Mouse (Mus musculus): ENCODE data around the gene Pkp1. TPM values are rescaled to one million over a fixed set of nuclear protein-coding genes. Genes with fewer than 3 reads are reported as not detected.

The Pkp1 gene
- polyA plus RNA-seq, 1 experiment from 2014 or later, result 0.43 TPM

DNA sequence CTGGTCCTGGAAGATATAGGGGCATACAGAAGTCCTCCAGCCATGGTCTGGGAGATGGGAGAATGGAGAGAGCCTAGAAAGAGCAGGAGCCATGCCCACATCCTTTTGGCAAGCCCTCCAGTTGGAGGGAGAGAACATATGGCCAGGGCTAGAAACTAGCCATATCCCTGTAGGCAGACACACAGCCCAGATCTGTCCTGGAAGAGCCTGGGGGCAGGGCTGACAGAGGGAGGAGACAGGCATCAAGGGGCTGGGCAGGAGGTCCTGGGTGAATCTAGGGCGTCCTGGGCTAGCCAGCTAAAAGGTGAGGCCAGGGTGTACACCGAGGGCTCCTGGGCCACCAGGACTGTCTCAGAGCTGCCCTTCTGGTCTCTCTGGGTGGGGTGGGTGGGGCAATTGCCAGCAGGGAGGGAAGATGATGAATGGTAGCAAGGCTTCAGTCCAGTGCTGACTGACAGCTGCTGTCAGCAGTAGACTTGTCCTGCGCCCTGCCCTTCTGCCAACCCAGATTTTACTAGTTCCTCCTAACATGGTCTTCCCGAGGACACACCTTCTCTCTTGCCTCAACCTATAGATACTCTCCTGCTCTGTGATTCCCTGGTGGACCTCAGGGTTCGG lies 5.5 kb upstream of the Pkp1 start:
- DNase-seq (ENCODE audit: low spot score) (no peak), ATAC-seq (replicated peaks; ENCODE audit: insufficient number of reproducible peaks, low FRiP score, low TSS enrichment, low read depth) (no peak)
- Histone ChIP-seq H3K4me1 (ENCODE audit: control insufficient read depth, insufficient read depth, low read length) (no peaks in the 10 kb centered on the region), H3K27me3 (ENCODE audit: control insufficient read depth, insufficient read depth, low read length) (peaks cover 16% of the 10 kb centered on the region), H3K36me3 (replicated peaks; ENCODE audit: control insufficient read depth, insufficient read depth, low read depth, low read length) (no peaks in the 10 kb centered on the region), H3K4me3 (ENCODE audit: low read depth, low read length) (no peak overlapping the region), H3K9me3 (replicated peaks; ENCODE audit: control insufficient read depth, low read length) (no peaks in the 10 kb centered on the region), H3K9ac (replicated peaks; ENCODE audit: low read length) (no peak overlapping the region), H3K27ac (replicated peaks; ENCODE audit: low read depth, low read length) (no peak overlapping the region), H3K4me2 (ENCODE audit: low read depth, low read length) (no peak overlapping the region)
- 69% methylated on average over 5 of the region's 5 CpGs for WGBS

DNA sequence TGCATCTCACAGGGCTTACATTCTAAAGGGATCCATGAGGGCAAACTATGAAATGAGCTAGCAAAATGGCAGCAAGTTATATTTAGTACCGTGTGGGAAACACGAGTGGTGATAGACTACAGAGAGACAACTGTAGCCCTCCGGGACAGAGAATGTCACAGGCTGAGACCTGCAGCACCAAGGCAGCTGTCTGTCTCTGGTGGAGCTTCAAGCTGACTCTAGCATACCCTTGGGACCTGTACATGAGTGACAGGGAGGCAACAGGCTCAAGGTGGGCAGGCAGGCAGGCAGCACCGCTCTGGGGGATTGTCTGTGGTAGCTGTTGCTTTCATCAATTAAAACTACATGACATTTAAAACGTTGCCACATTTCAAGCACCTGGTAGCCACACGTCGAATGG lies 4.2 kb upstream of the Pkp1 start:
- no peaks in the 10 kb centered on the region for H3K9me3 ChIP-seq (replicated peaks; ENCODE audit: control insufficient read depth, low read length)
- no peak overlapping the region for H3K27ac ChIP-seq (replicated peaks; ENCODE audit: low read depth, low read length)
- H3K27me3 ChIP-seq (ENCODE audit: control insufficient read depth, insufficient read depth, low read length), result peaks cover 29% of the 10 kb centered on the region
- WGBS, result 82% methylated on average over 7 of the region's 7 CpGs
- ATAC-seq (replicated peaks; ENCODE audit: insufficient number of reproducible peaks, low FRiP score, low TSS enrichment, low read depth), result no peak
- H3K4me1 ChIP-seq (ENCODE audit: control insufficient read depth, insufficient read depth, low read length), result 0 out of 2 replicates have a peak, but pooled peaks cover 2% of the 10 kb centered on the region
- H3K9ac ChIP-seq (replicated peaks; ENCODE audit: low read length), result no peak overlapping the region
- no peaks in the 10 kb centered on the region for H3K36me3 ChIP-seq (replicated peaks; ENCODE audit: control insufficient read depth, insufficient read depth, low read depth, low read length)
- H3K4me3 ChIP-seq (ENCODE audit: low read depth, low read length), result no peak overlapping the region
- DNase-seq (ENCODE audit: low spot score), result no peak
- H3K4me2 ChIP-seq (ENCODE audit: low read depth, low read length), result no peak overlapping the region

- H3K4me2 ChIP-seq (ENCODE audit: low read depth, low read length), result no peak overlapping the region
- no peak overlapping the region for H3K4me3 ChIP-seq (ENCODE audit: low read depth, low read length)
- no peaks in the 10 kb centered on the region for H3K36me3 ChIP-seq (replicated peaks; ENCODE audit: control insufficient read depth, insufficient read depth, low read depth, low read length)
- 4% methylated on average over 5 of the region's 5 CpGs for WGBS
- H3K27me3 ChIP-seq (ENCODE audit: control insufficient read depth, insufficient read depth, low read length), result peaks cover 54% of the 10 kb centered on the region
- ATAC-seq (replicated peaks; ENCODE audit: insufficient number of reproducible peaks, low FRiP score, low TSS enrichment, low read depth) (no peak), DNase-seq (ENCODE audit: low spot score) (no peak)
- H3K4me1 ChIP-seq (ENCODE audit: control insufficient read depth, insufficient read depth, low read length), result 0 out of 2 replicates have a peak, but pooled peaks cover 2% of the 10 kb centered on the region
- no peak overlapping the region for H3K9ac ChIP-seq (replicated peaks; ENCODE audit: low read length)
- no peaks in the 10 kb centered on the region for H3K9me3 ChIP-seq (replicated peaks; ENCODE audit: control insufficient read depth, low read length)
- no peak overlapping the region for H3K27ac ChIP-seq (replicated peaks; ENCODE audit: low read depth, low read length)
Observed at GRCm38 (mm10) chr1:135917206-135917605, 1.8 kb downstream of the Pkp1 start.

DNA sequence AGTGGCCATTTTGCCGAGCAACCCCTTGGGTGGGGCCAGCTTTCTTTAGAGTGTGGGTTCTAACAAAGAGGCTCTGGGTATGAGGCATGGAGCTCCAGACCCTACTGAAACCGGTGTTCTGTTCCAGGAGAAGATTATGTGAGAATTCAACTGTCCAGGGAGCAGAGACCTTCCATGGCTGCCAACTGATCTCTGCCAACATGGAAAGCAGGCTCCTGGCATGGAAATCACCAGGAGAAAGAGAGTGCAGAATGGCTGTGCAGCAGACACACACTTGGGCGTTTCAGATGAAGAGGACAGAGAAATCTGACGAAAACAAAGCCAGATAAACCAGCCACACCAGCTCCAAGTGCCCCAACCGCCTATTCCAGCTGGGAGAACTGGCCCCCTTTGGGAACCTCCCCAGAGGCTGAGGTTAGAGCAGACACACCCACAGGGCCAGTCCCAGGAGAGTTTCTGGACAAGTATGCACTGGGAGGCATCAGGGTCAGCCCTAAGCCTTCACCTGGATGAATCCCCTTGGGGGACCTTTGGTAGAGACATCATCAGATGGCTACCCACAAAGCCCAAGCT lies 2.4 kb downstream of the Pkp1 start:
- peaks cover 50% of the 10 kb centered on the region for H3K27me3 ChIP-seq (ENCODE audit: control insufficient read depth, insufficient read depth, low read length)
- H3K9me3 ChIP-seq (replicated peaks; ENCODE audit: control insufficient read depth, low read length), result no peaks in the 10 kb centered on the region
- no peak overlapping the region for H3K9ac ChIP-seq (replicated peaks; ENCODE audit: low read length)
- no peaks in the 10 kb centered on the region for H3K36me3 ChIP-seq (replicated peaks; ENCODE audit: control insufficient read depth, insufficient read depth, low read depth, low read length)
- H3K4me2 ChIP-seq (ENCODE audit: low read depth, low read length), result no peak overlapping the region
- ATAC-seq (replicated peaks; ENCODE audit: insufficient number of reproducible peaks, low FRiP score, low TSS enrichment, low read depth) (no peak), DNase-seq (ENCODE audit: low spot score) (no peak)
- no peak overlapping the region for H3K4me3 ChIP-seq (ENCODE audit: low read depth, low read length)
- H3K4me1 ChIP-seq (ENCODE audit: control insufficient read depth, insufficient read depth, low read length), result 0 out of 2 replicates have a peak, but pooled peaks cover 2% of the 10 kb centered on the region
- 29% methylated on average over 5 of the region's 5 CpGs for WGBS
- no peak overlapping the region for H3K27ac ChIP-seq (replicated peaks; ENCODE audit: low read depth, low read length)

DNA sequence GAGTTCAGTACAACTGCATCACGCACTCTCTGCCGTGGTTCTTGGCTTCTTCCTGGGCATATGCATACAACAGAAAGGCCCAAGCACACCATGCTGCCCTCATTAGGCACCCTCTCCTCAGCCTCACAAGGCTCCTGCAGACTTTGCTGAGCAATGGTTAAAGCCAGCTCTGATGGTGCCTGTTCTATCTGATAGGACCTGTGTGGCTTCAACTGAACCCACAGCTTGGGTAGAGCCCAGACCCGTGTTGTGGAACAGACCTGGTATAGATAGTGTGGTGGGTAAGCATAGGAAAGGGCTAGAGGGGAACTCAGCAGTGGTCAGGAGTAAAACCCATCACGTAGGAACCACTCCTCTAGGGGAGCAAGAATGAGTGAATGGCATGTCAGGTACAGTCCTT lies 5.3 kb downstream of the Pkp1 start:
- Histone ChIP-seq H3K27me3 (ENCODE audit: control insufficient read depth, insufficient read depth, low read length) (peaks cover 30% of the 10 kb centered on the region), H3K4me3 (ENCODE audit: low read depth, low read length) (no peak overlapping the region), H3K9me3 (replicated peaks; ENCODE audit: control insufficient read depth, low read length) (no peaks in the 10 kb centered on the region), H3K9ac (replicated peaks; ENCODE audit: low read length) (no peak overlapping the region), H3K4me1 (ENCODE audit: control insufficient read depth, insufficient read depth, low read length) (no peaks in the 10 kb centered on the region; the same call in 1 of the 2 replicates), H3K27ac (replicated peaks; ENCODE audit: low read depth, low read length) (no peak overlapping the region), H3K36me3 (replicated peaks; ENCODE audit: control insufficient read depth, insufficient read depth, low read depth, low read length) (no peaks in the 10 kb centered on the region), H3K4me2 (ENCODE audit: low read depth, low read length) (no peak overlapping the region)
- WGBS, result 73% methylated on average over 4 of the region's 4 CpGs
- ATAC-seq (replicated peaks; ENCODE audit: insufficient number of reproducible peaks, low FRiP score, low TSS enrichment, low read depth) (no peak), DNase-seq (ENCODE audit: low spot score) (no peak)

GRCm38 (mm10) chr1:135909381-135909780 lies 9.6 kb downstream of the Pkp1 start:
- Histone ChIP-seq H3K4me3 (ENCODE audit: low read depth, low read length) (no peak overlapping the region), H3K4me2 (ENCODE audit: low read depth, low read length) (no peak overlapping the region), H3K9me3 (replicated peaks; ENCODE audit: control insufficient read depth, low read length) (no peaks in the 10 kb centered on the region), H3K27ac (replicated peaks; ENCODE audit: low read depth, low read length) (no peak overlapping the region), H3K9ac (replicated peaks; ENCODE audit: low read length) (no peak overlapping the region), H3K4me1 (ENCODE audit: control insufficient read depth, insufficient read depth, low read length) (no peaks in the 10 kb centered on the region; the same call in 1 of the 2 replicates), H3K36me3 (replicated peaks; ENCODE audit: control insufficient read depth, insufficient read depth, low read depth, low read length) (no peaks in the 10 kb centered on the region), H3K27me3 (ENCODE audit: control insufficient read depth, insufficient read depth, low read length) (no peaks in the 10 kb centered on the region)
- DNase-seq (ENCODE audit: low spot score) (no peak), ATAC-seq (replicated peaks; ENCODE audit: insufficient number of reproducible peaks, low FRiP score, low TSS enrichment, low read depth) (no peak)
- WGBS, result 16% methylated on average over 6 of the region's 6 CpGs

GRCm38 (mm10) chr1:135906736-135907135 lies 12.3 kb downstream of the Pkp1 start:
- Histone ChIP-seq H3K4me1 (ENCODE audit: control insufficient read depth, insufficient read depth, low read length) (no peaks in the 10 kb centered on the region; the same call in 1 of the 2 replicates), H3K9ac (replicated peaks; ENCODE audit: low read length) (no peak overlapping the region), H3K9me3 (replicated peaks; ENCODE audit: control insufficient read depth, low read length) (no peaks in the 10 kb centered on the region), H3K4me3 (ENCODE audit: low read depth, low read length) (no peak overlapping the region), H3K4me2 (ENCODE audit: low read depth, low read length) (peak overlapping the region; percentile 13; the same call in 1 of the 2 replicates), H3K36me3 (replicated peaks; ENCODE audit: control insufficient read depth, insufficient read depth, low read depth, low read length) (no peaks in the 10 kb centered on the region), H3K27me3 (ENCODE audit: control insufficient read depth, insufficient read depth, low read length) (no peaks in the 10 kb centered on the region), H3K27ac (replicated peaks; ENCODE audit: low read depth, low read length) (no peak overlapping the region)
- DNase-seq (ENCODE audit: low spot score) (peak; percentile 75), ATAC-seq (replicated peaks; ENCODE audit: insufficient number of reproducible peaks, low FRiP score, low TSS enrichment, low read depth) (peak; percentile 70; the same call in 1 of the 2 replicates)
- 50% methylated on average over 11 of the region's 11 CpGs for WGBS

DNA sequence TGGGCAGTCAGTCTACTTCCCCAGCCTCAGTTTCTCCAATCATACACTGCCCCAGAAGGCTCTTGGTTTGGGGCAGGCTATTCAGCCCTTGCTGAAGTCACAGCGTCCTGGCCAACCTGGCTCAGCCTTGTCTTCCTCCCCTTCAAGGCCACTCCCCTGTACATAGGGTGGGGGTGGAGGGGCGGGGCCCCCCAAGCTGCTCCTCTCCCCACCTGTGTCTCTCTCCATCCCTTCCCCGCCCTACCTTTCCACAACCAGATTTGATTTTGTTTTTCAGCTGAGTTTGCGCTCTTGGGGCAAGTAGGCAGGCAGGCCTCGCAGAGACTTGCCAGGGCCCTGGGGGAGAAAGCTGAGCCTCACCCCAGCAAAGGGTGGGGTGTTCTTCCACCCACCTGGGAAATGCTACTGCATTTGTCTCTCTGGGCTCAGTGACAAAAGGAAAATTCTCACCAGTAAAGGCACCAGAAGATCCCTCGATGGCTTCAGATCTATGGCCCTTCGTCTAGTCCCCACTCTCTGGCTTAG lies 19.0 kb downstream of the Pkp1 start:
- Histone ChIP-seq H3K27me3 (ENCODE audit: control insufficient read depth, insufficient read depth, low read length) (no peaks in the 10 kb centered on the region), H3K4me3 (ENCODE audit: low read depth, low read length) (no peak overlapping the region), H3K9ac (replicated peaks; ENCODE audit: low read length) (no peak overlapping the region), H3K4me2 (ENCODE audit: low read depth, low read length) (no peak overlapping the region), H3K4me1 (ENCODE audit: control insufficient read depth, insufficient read depth, low read length) (no peaks in the 10 kb centered on the region), H3K9me3 (replicated peaks; ENCODE audit: control insufficient read depth, low read length) (no peaks in the 10 kb centered on the region), H3K27ac (replicated peaks; ENCODE audit: low read depth, low read length) (no peak overlapping the region), H3K36me3 (replicated peaks; ENCODE audit: control insufficient read depth, insufficient read depth, low read depth, low read length) (no peaks in the 10 kb centered on the region)
- 60% methylated on average over 7 of the region's 7 CpGs for WGBS
- DNase-seq (ENCODE audit: low spot score) (no peak), ATAC-seq (replicated peaks; ENCODE audit: insufficient number of reproducible peaks, low FRiP score, low TSS enrichment, low read depth) (no peak; the same call in 1 of the 2 replicates)

All from embryonic facial prominence, embryonic 11.5 days (tissue).